Mouse (Mus musculus): Measurements from ENCODE around the gene Slc22a2.
"Not testable (repeated sequence)": the region's sequence is repeated elsewhere in the genome, so short reads cannot be mapped to it uniquely, and the experiment has no call there.

Slc22a2 gene

DNA sequence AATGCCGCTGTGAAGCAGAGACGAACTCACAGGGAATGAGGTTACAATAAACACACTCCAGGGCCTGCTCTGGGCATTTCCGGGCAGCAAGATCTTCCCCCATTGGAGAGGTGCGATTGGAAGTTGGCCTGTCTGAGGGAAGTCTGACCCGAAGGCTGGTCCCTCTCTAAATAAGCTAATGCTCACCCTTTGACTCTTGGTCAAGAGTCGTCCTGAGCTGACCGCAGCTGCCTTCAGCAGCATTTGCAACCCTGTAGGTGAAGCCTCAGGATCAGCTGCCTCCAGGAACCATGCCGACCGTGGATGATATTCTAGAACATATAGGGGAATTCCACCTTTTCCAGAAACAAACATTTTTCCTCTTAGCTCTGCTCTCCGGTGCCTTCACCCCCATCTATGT lies at the start of gene Slc22a2:
TSS of gene Slc22a2 (plus strand) at position 142 of the 400 bp plus-strand sequence.
- DNase-seq (ENCODE audit: low spot score in 2 of 2): no peak

DNA sequence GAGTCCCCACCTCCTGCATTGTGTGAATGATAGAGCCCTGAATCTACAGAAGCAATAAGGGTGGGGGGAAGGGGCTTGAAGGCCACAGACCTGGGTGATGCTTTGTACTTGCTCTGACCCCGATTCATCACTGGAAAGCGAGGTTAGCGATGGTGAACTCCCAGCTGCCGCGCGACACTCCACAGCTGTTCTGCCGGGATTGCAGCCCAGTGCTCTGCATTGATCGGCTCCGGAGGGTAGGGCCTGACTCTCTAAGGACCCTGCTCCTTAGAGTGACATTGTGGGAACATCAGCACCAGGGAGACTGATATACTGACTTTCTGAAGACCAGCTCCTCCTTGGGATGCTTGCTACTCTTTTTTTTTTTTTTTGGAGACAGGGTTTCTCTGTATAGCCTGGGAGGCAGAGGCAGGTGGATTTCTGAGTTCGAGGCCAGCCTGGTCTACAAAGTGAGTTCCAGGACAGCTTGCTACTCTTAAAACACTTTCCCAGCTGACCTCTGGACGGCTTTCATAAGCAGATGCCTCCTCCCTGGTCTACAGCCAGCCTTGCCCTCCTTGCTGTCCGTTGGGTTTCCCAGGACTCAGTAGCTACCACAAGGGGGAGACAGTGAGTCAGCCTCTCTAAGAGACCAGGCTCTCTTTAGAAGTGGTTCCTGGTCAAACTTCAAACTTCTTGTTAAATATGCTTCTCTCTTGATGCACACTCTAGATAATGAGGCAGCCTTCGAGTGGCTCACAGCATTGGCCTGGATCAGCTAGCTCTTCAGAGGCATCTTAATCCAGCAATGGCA lies 49.4 kb upstream of the Slc22a2 start:
- DNase-seq (ENCODE audit: low spot score in 2 of 2): peak; percentile 36 to 82

- no peak for DNase-seq (ENCODE audit: low spot score in 2 of 2)
Measured at GRCm38 (mm10) chr17:12562215-12562614, 21.7 kb upstream of the Slc22a2 start.

DNA sequence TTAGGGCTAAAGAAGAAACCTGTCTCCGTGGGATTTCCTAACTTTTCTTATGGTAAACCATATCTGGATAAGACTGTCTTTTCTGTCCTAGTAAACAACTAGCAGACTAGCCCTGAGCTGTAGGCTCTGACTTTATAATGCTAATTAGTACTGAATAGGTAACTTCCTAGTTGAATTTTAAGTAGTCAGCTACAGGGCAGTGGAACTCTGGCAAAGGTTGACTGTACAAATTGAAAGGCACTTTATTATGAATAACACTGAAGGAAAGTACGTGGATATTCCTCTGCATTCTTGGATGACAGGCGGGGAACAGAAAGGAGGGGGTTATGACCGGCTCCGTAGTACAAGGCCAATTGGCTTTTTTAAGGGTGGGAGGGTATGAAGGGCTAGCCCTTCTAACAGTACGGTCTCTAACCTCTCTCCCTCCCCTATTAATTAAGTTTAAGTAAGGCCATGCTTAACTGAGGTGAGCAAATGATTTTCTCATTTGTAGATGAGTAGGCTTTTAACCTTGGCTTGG lies 19.4 kb upstream of the Slc22a2 start:
- DNase-seq (ENCODE audit: low spot score in 2 of 2): not testable (repeated sequence)

DNA sequence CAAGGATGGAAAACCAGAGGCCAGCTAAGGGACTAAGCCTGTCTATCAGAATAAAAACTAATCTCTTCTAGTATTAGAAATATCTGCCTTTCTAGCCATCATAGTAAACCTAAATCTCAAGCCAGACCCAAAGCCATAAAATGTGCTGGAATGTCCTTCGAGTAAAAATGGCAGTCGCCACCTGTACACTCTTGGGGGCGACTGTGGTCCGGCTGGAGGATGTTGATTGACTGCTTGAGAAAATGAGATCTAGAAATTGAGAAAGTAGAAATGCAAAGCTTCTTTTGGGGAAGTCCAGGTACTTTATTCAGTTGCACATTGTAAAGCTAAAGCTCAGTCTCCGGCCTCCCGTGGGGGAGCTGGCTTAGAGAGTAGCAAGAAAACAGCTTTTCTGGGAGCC lies 18.5 kb upstream of the Slc22a2 start:
- DNase-seq (ENCODE audit: low spot score in 2 of 2): no peak

DNA sequence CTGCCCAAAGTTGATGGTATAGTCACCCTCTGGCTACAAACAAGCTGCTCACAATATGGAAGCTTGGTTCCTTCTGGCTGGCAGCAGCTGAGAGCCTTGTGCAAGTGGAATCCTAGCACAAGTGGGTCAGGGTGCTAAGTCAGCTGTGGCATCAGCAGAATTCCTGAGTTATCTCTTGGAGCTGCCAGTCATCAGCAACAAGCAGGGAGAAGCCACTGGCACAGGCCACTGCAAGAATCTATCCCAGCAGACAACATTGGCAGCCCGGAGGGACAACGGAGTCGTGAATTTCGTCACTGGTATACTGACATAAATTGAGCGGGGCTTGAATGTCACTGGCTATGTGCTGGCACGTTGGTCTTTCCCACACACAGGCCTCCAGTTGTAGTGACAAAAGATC lies 12.6 kb upstream of the Slc22a2 start:
- DNase-seq (ENCODE audit: low spot score in 2 of 2): no peak

DNA sequence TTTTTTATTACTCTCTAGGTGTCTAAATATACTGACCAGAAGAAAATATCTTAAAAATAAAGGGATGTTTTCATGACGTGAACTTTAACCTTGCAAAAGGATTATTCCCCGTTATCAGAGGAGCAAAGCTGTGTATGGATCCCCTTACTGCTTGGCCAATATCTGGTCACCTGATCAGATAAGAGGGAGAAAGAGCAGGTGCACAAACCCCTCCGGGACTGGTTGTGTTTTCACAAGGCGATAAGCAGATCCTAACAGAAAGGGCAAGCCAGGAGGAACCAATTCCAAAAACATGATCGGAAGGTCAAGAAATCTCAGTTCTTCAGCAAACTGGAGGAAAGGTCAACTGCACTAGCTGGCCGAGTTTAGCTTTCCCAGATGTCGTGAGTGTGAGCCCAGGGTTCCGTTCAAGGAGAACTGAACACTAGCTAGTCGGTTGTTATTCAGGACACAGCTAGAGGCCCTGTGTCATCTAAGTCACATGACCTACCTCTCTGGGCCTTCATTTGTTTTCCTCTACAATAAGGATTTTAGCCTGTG lies 11.9 kb upstream of the Slc22a2 start:
- no peak for DNase-seq (ENCODE audit: low spot score in 2 of 2)

- DNase-seq (ENCODE audit: low spot score in 2 of 2): no peak
Measured at GRCm38 (mm10) chr17:12575391-12575790, 8.5 kb upstream of the Slc22a2 start.

- no peak for DNase-seq (ENCODE audit: low spot score in 2 of 2)
Measured at GRCm38 (mm10) chr17:12577096-12577495, 6.8 kb upstream of the Slc22a2 start.

DNA sequence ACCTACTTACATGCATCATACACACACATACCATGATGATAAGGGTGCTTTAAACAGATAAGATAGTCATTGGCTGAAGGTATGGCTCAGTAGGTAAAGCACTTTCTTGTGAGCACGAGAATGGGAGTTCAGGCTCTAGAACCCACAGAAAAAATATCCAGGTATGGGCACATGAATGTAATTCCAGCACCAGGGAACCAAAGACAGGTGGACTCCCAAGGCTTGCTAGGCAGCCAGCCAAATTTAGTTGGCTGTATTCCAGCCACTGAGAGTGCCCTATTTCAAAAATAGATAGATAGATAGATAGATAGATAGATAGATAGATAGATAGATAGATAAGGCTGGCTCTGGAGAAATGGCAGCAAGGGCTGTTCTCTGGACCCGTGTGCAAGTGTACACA lies 1.4 kb downstream of the Slc22a2 start:
- DNase-seq (ENCODE audit: low spot score in 2 of 2): no peak

DNA sequence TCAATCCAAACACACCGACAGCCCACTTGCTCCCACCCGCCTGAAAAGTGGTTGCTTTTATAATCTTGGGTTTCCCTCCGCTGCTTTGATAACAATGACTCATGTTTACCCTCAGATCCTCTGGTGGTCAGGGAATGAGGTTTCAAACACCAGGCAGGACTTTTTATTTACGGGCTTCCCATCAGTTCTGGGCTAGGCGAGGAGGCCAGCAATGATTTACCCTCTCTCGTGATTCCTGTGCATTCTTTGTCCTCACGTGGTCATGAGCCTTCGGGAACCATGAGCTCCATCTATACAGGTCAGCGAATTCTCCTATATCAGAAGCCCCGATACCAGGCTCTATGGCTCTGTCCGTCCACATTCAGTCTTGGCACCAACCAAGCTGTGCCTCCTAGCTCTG lies 3.0 kb downstream of the Slc22a2 start:
- DNase-seq (ENCODE audit: low spot score in 2 of 2): no peak

- no peak for DNase-seq (ENCODE audit: low spot score in 2 of 2)
Measured at GRCm38 (mm10) chr17:12588801-12589247, 4.9 kb downstream of the Slc22a2 start.

- no peak for DNase-seq (ENCODE audit: low spot score in 2 of 2)
Measured at GRCm38 (mm10) chr17:12590911-12591625, 7.1 kb downstream of the Slc22a2 start.

DNA sequence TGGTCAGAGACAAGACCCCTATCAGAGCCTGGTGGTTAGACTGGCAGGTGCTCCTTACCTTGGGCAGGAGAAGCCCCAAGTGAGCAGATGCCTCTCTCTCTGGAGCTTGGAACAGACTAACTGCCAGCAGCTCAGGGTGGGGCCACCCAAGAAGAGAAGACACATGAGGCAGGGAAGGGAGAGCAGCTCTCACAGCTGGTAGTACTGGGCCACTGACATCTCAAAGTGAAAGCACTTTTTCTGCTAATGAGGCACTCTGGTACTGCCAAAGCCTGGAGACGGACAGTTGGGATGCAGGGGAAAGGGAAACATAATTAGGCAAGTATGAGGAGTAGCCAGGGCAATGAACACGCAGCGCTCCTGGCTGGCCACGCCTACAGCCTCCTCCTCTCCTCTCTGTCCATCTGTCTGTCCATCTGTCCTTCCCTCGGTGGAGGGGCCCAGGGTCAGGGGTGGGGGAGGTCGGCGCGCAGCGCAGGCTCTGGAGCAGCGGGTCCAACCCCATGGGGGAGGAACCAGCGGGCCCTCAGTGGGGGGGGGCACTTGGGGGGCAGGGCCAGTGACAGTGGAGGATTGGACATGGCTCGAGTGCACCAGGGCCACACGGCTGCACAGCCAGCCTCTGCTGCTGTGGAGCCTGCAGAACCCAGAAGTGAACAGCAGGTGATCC lies 12.0 kb downstream of the Slc22a2 start:
- no peak for DNase-seq (ENCODE audit: low spot score in 2 of 2)

GRCm38 (mm10) chr17:12606634-12607033 lies 22.7 kb downstream of the Slc22a2 start:
- DNase-seq (ENCODE audit: low spot score in 2 of 2): no peak

DNA sequence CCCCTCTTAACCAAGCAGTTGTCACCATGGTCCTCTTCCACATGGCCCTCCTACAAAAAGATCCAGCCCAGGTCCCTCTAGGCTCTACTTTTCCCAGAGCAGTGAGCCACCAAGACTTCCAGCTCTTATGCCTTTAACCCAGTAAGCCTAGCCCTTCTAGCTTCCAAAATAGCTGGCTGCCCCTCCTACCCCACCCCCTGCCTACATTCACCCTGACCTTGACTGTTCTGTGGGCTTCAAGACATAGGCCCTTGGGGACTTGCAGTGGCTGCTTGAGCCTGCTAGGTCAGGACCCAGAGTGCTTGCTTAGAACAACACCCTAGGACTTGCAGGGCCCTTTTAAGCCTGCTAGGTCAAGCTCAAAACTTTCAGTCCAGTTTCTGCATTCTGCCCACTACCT lies 23.3 kb downstream of the Slc22a2 start:
- DNase-seq (ENCODE audit: low spot score in 2 of 2): no peak

GRCm38 (mm10) chr17:12614511-12615385 lies 30.8 kb downstream of the Slc22a2 start:
- no peak for DNase-seq (ENCODE audit: low spot score in 2 of 2)

- no peak for DNase-seq (ENCODE audit: low spot score in 2 of 2)
Measured at GRCm38 (mm10) chr17:12615429-12615828, 31.5 kb downstream of the Slc22a2 start.

DNA sequence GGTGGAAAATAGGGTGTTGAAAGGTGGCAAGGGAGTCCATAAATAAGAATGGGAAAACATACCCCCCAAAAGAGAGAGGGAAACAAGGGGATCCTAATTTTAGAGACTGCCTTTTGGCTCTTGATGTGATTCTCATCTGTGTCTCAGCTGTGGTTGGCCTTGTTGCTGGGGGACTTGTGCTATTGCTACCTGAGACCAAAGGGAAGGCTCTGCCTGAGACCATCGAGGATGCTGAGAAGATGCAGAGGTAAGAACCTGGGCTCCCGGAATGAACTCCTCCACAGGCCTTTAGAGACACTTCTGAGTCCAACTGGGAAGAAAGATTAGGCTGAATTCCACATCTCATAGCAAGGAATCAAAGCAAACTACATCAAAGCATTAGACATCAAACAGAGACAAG lies 35.7 kb downstream of the Slc22a2 start:
- no peak for DNase-seq (ENCODE audit: low spot score in 2 of 2)

- no peak for DNase-seq (ENCODE audit: low spot score in 2 of 2)
Measured at GRCm38 (mm10) chr17:12627983-12628382, 44.1 kb downstream of the Slc22a2 start.
